Mouse (Mus musculus): ENCODE results near the gene Mrtfa.
A peak's percentile ranks its signal among the peaks of the same experiment; 100 is the strongest.
"Not testable (repeated sequence)": the region's sequence is repeated elsewhere in the genome, so short reads cannot be mapped to it uniquely, and the experiment has no call there.

Mrtfa gene

DNA sequence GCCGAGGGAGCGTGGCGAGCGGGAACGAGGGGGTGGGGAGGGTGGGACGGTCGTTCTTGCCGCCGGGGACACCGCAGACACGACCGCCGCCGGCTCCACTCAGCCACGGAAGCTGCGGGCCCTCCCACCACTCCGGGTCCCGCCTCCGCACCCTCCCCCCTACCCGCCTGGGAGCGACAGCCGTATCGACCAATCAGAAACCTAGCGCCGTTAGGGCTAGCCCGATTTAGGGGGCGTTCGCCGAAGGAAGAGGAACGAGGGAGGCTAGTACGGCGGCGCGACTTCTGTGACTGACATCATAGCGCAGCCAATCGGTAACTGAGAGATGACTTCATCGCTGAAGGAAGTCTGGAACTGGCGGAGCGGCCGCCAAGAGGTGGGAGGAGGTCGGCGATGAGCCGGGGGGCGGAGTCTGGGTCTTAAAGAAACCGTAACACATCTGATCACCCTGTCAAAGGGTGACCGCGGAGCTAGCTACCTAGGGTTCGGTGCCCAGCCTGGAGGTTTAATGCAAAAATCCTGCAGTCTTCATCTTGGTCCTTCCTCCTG is at the start of gene Mrtfa:
Gene Mrtfa (minus strand): TSS at position 128 of the 549 bp plus-strand sequence.
- peak; percentile 97 for DNase-seq (ENCODE audit: low spot score)

DNA sequence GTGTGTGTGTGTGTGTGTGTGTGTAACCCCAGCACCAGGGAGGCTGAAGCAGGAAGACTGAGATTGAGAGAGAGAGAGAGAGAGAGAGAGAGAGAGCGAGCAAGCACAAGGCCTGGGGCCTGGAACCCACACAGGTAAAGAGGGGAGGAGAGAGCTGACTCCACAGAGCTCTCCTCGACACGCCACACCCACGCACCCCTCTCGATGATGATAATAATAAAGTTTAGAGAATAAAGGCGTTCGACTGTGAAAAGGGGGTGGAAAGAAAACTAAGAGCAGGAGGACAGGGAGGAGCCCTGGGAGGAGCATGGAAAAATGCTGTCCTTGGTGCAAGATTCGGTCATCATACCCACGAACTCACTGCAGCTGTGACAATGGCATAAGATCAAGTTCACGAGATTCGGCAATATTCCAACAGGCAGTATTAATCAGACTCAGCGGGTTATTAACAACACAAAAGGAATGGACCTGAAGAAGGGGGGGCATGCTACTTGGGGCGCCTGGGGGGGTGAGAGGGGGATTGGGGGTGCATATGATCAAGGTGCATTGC is 49.3 kb upstream of the Mrtfa start:
- DNase-seq (ENCODE audit: low spot score), result no peak

GRCm38 (mm10) chr15:81239261-81239660 is 48.7 kb upstream of the Mrtfa start:
- DNase-seq (ENCODE audit: low spot score), result no peak

GRCm38 (mm10) chr15:81237471-81237870 is 46.9 kb upstream of the Mrtfa start:
- DNase-seq (ENCODE audit: low spot score), result no peak

- no peak for DNase-seq (ENCODE audit: low spot score)
Measured at GRCm38 (mm10) chr15:81236062-81236461, 45.5 kb upstream of the Mrtfa start.

- DNase-seq (ENCODE audit: low spot score), result no peak
Measured at GRCm38 (mm10) chr15:81235086-81235920, 44.7 kb upstream of the Mrtfa start, which contains the start of gene Mchr1. Mchr1 (plus strand) TSS chr15:81235499.

DNA sequence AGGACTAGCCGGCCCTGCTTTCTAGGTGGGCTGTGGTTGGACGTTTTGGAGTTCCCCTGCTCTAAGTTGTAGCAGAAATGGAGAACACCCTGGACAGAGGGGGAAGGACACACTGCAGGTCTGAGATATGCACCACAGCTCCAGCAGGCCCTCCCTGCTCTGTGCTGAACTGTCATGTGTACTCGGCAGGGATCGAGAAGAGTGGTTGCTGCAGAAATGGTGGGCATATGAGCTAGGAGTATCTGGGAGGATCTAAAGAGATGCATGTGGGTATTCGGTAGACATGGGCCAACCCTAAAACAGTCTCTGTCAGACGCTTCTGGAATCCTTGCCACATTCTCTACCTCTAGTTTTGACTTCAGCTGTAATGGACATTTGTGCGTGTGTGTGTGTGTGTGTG is 40.8 kb upstream of the Mrtfa start:
- DNase-seq (ENCODE audit: low spot score), result no peak

GRCm38 (mm10) chr15:81229791-81230190 is 39.2 kb upstream of the Mrtfa start:
- no peak for DNase-seq (ENCODE audit: low spot score)

DNA sequence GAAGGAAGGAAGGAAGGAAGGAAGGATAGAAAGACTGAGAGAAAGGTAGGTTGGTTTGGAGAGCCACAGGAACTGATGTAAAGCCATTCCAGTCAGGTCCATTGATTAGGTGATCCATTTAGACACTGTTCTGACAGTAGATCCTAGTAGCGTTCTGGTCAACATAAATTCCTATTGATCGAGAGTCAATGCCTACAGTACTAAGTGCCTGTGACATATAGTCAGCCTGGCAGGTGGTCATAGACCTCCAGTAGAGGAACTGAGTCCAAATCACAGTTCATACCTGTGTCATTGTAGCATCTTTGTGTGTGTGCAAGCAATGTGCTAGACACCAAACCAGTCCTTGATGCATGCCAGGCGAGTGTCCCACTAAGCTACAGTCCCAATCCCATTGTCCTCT is 37.7 kb upstream of the Mrtfa start:
- DNase-seq (ENCODE audit: low spot score), result no peak

- DNase-seq (ENCODE audit: low spot score), result no peak
Measured at GRCm38 (mm10) chr15:81227275-81227674, 36.7 kb upstream of the Mrtfa start.

DNA sequence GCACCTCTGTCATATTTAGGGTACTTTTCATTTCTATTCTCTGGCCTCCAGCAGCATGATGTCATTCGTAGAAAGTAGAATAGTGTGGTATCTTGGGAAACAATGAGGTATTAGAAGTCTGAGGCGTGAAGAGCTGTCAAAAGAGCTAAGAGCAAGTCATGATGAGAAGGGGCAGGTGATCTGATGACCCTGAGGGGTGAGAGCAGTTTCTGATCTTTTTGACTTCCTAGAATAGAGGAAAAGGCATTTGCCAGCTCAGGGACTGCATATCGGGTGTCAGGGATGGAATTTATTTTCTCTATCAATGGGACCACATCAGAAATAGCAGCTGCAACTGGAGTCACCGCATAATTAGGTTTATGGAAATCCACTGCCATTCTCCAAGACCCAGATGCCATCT is 36.2 kb upstream of the Mrtfa start:
- no peak for DNase-seq (ENCODE audit: low spot score)

GRCm38 (mm10) chr15:81225732-81226131 is 35.2 kb upstream of the Mrtfa start:
- no peak for DNase-seq (ENCODE audit: low spot score)

GRCm38 (mm10) chr15:81225016-81225415 is 34.5 kb upstream of the Mrtfa start:
- no peak for DNase-seq (ENCODE audit: low spot score)

- no peak for DNase-seq (ENCODE audit: low spot score)
Measured at GRCm38 (mm10) chr15:81221446-81221845, 30.9 kb upstream of the Mrtfa start.

- not testable (repeated sequence) for DNase-seq (ENCODE audit: low spot score)
Measured at GRCm38 (mm10) chr15:81220051-81220450, 29.5 kb upstream of the Mrtfa start.

DNA sequence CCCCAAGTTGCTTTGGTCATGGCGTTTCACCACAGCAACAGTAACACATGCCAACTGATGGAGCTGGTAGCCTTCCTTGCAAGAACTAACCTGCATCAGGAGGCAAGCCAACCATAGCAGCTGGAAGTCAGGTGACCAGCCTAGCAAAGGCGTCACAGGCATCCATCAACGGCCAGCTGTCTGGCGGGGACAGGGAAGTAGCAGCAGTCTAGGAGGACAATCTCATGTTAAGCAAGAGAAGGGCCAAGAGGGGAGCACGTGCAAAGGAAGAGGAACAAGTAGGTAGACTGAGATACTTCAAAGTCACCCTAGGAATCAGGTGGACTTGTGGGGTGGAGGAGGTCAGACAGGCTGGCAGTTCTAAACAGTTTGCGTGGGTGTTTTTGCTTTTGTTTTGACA is 28.5 kb upstream of the Mrtfa start:
- DNase-seq (ENCODE audit: low spot score), result no peak

- DNase-seq (ENCODE audit: low spot score), result no peak
Measured at GRCm38 (mm10) chr15:81216906-81217653, 26.5 kb upstream of the Mrtfa start.

DNA sequence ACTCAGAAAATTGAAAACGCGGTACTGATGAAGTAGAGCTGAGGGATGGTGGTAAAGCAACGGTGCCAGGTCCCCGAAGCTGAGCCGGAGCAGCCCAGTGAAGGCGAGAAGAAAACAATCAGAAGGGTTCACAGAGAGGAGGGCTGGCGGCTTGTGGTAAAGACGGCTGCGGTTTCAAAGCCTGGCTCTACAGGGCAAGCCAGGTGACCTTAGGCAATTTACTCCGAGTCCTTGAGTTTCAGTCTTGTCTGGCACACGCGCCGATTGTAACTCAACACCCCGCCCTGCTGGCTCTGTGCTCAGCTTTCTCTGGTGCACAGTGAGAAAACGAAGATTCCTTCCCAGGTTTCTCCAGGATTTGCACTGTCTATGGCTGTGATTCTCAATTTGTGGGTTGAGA is 22.4 kb upstream of the Mrtfa start:
- DNase-seq (ENCODE audit: low spot score), result no peak

GRCm38 (mm10) chr15:81210496-81210895 is 19.9 kb upstream of the Mrtfa start:
- DNase-seq (ENCODE audit: low spot score), result no peak

- no peak for DNase-seq (ENCODE audit: low spot score)
Measured at GRCm38 (mm10) chr15:81202462-81202861, 11.9 kb upstream of the Mrtfa start.

DNA sequence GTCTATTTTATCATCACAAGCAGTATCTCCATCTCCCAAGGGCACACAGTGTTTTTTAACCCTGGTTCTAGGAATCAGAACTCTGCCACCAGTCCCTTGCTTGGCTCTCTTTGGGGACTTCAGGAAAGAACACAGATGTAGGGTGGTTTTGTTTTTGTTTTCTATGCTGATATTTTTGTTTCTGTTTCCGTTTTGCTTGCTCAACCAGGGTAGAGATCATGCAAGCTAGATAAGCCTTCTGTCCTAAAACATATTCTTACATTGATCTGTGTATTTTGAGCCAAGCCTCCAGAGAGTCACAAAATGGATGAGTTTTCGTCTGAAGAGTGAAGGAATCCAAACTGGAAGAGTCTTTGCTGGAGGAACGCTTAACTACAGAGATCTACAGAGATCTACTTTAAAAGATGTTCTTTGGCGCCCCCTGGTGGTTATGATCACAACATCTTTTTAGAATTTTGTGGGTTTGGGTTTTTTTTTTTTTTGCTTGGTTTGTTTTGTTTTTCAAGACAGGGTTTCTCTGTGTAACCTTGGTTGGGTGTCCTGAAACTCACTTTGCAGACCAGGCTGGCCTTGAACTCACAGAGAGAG is 8.9 kb upstream of the Mrtfa start:
- DNase-seq (ENCODE audit: low spot score), result peak; percentile 83

DNA sequence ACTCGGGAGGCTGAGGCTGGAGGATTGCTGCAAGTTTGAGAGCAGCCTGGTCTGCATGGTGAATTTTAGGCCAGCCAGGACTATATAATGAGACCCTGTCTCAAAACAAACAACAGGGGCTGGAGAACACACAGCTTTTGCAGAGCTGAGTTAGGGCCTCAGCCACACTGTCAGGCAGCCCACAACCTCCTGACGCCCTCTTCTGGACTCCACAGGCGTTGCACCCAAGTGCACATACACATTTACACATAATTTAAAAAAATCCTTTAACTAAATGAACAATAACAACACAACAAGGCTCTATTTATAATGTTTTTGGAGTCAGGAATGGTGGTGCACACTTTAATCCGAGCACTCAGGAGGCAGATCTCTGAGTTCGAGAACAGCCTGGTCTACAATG is 7.9 kb upstream of the Mrtfa start:
- no peak for DNase-seq (ENCODE audit: low spot score)
